Mouse (Mus musculus) spleen, adult 2 months (tissue): ENCODE measurements around the gene Otulinl. TPM values are rescaled to one million over a fixed set of nuclear protein-coding genes. Genes with fewer than 3 reads are reported as not detected.

ENCODE experiments used
- DNase-seq, 2 experiments: peaks; one replicate each; pipeline versions ENCODE4 v3.0.0 to v3.0.0-alpha.2; 2012 to 2021; ENCODE audit warnings: low spot score in 2 of 2, low read depth in 1 of 2
- H3K27ac ChIP-seq: fragments of 200-500 bp; 2 replicates; pipeline ENCODE4 v1.5.1; 2012; ENCODE audit warnings: low read length, inconsistent platforms; ENCODE audit not compliant: insufficient read depth
- H3K27me3 ChIP-seq: fragments of 200-500 bp; 2 replicates; pipeline ENCODE4 v1.6.1; 2012; ENCODE audit warnings: mild to moderate bottlenecking, moderate library complexity, low read length, inconsistent platforms; ENCODE audit not compliant: control insufficient read depth, insufficient read depth
- H3K36me3 ChIP-seq: fragments of 200-500 bp; 2 replicates; pipeline ENCODE4 v1.6.1; 2012; ENCODE audit warnings: mild to moderate bottlenecking, low read length, inconsistent platforms; ENCODE audit not compliant: control insufficient read depth, insufficient read depth
- H3K4me1 ChIP-seq: fragments of 200-500 bp; 2 replicates; pipeline ENCODE4 v1.6.1; 2011; ENCODE audit warnings: inconsistent platforms; ENCODE audit not compliant: control insufficient read depth, insufficient read depth, insufficient read length
- H3K4me3 ChIP-seq: fragments of 200-500 bp; 2 replicates; pipeline ENCODE4 v1.5.1; 2011; ENCODE audit warnings: mild to moderate bottlenecking, inconsistent platforms; ENCODE audit not compliant: insufficient read depth, insufficient read length; ENCODE audit errors: extremely low read depth
- CTCF ChIP-seq: fragments of 200-500 bp; IDR thresholded peaks from 2 replicates; pipeline ENCODE4 v1.5.1; 2011; ENCODE audit warnings: mild to moderate bottlenecking, inconsistent platforms; ENCODE audit not compliant: insufficient read depth, insufficient read length, insufficient replicate concordance; ENCODE audit errors: extremely low read depth
- POLR2A ChIP-seq: fragments of 200-500 bp; IDR thresholded peaks from 2 replicates; pipeline ENCODE4 v1.6.1; 2011; ENCODE audit warnings: low read depth, low read length, inconsistent platforms
- WGBS: fragments of 180-500 bp; shearing (Covaris S2); methylation state at CpG from one replicate; pipeline ENCODE4 v1.1.7; 2018; 5-methylcytosine and 5-hydroxymethylcytosine counted together
- polyA plus RNA-seq: library from polyadenylated mRNA; depleted of rRNA; stranded (reverse); fragments of >200 nt; gene quantifications from 2 replicates; pipeline ENCODE4 v1.2.3, GENCODE M21; 2012

Otulinl gene
- polyA plus RNA-seq, 1 experiment, result 16.0 TPM

GRCm38 (mm10) chr15:27682619-27683018, 1.2 kb upstream of the Otulinl start:
- H3K36me3 ChIP-seq, result peaks cover 3% of the 10 kb centered on the region
- H3K27ac ChIP-seq, result no peak overlapping the region
- WGBS, result 84% methylated on average over 9 of the region's 9 CpGs
- H3K27me3 ChIP-seq, result no peaks in the 10 kb centered on the region
- H3K4me1 ChIP-seq, result no peaks in the 10 kb centered on the region; the same call in none of the 2 replicates
- H3K4me3 ChIP-seq, result no peak overlapping the region
- TF ChIP-seq CTCF (no peak), POLR2A (no peak)
- no peak for DNase-seq

- DNase-seq, result peak in 1 of 2 experiments; percentile 47
- WGBS, result under 1% methylated on average over 27 of the region's 28 CpGs
- Histone ChIP-seq H3K27ac (peak overlapping the region; percentile 89), H3K36me3 (peaks cover 3% of the 10 kb centered on the region), H3K4me1 (no peaks in the 10 kb centered on the region; the same call in none of the 2 replicates), H3K4me3 (peak overlapping the region; percentile 82), H3K27me3 (no peaks in the 10 kb centered on the region)
- TF ChIP-seq POLR2A (no peak), CTCF (no peak)
Measured at GRCm38 (mm10) chr15:27680997-27681396, 382 bp downstream of the Otulinl start.

GRCm38 (mm10) chr15:27678511-27678910, 2.9 kb downstream of the Otulinl start:
- Histone ChIP-seq H3K27ac (peak overlapping the region; percentile 6; the same call in 1 of the 2 replicates), H3K27me3 (no peaks in the 10 kb centered on the region), H3K36me3 (peaks cover 3% of the 10 kb centered on the region), H3K4me3 (no peak overlapping the region), H3K4me1 (peaks cover 6% of the 10 kb centered on the region)
- no peak for TF ChIP-seq CTCF
- TF ChIP-seq POLR2A, result no peak
- WGBS, result 78% methylated on average over 9 of the region's 9 CpGs
- DNase-seq, result no peak

- peaks cover 3% of the 10 kb centered on the region for H3K36me3 ChIP-seq
- no peak for DNase-seq
- H3K27me3 ChIP-seq, result no peaks in the 10 kb centered on the region
- 82% methylated on average over 6 of the region's 6 CpGs for WGBS
- peaks cover 6% of the 10 kb centered on the region for H3K4me1 ChIP-seq
- no peak overlapping the region for H3K4me3 ChIP-seq
- peak overlapping the region; percentile 17; the same call in 1 of the 2 replicates for H3K27ac ChIP-seq
- TF ChIP-seq POLR2A (no peak), CTCF (no peak)
Measured at GRCm38 (mm10) chr15:27677801-27678200, 3.6 kb downstream of the Otulinl start.

- TF ChIP-seq POLR2A (no peak), CTCF (no peak)
- H3K27ac ChIP-seq, result peak overlapping the region; percentile 6
- no peak overlapping the region for H3K4me3 ChIP-seq
Measured at GRCm38 (mm10) chr15:27676211-27676610, 5.2 kb downstream of the Otulinl start.

GRCm38 (mm10) chr15:27675122-27675521, 6.3 kb downstream of the Otulinl start:
- H3K27ac ChIP-seq, result peak overlapping the region; percentile 62
- WGBS, result 51% methylated on average over 7 of the region's 7 CpGs

More at GRCm38 (mm10) chr15:27676211-27676610, 5.2 kb downstream of the Otulinl start:
- peaks cover 17% of the 10 kb centered on the region for H3K4me1 ChIP-seq
- WGBS, result 62% methylated on average over 9 of the region's 9 CpGs
- H3K36me3 ChIP-seq, result peaks cover 3% of the 10 kb centered on the region
- no peak for DNase-seq
- H3K27me3 ChIP-seq, result no peaks in the 10 kb centered on the region

GRCm38 (mm10) chr15:27674041-27674440, 7.3 kb downstream of the Otulinl start:
- no peak for DNase-seq
- H3K27me3 ChIP-seq, result no peaks in the 10 kb centered on the region

More at GRCm38 (mm10) chr15:27675122-27675521, 6.3 kb downstream of the Otulinl start:
- Histone ChIP-seq H3K4me3 (no peak overlapping the region), H3K4me1 (peaks cover 21% of the 10 kb centered on the region; the same call in 1 of the 2 replicates), H3K36me3 (peaks cover 3% of the 10 kb centered on the region), H3K27me3 (no peaks in the 10 kb centered on the region)
- TF ChIP-seq CTCF (no peak), POLR2A (no peak)
- DNase-seq, result no peak

More at GRCm38 (mm10) chr15:27674041-27674440, 7.3 kb downstream of the Otulinl start:
- 89% methylated on average over 6 of the region's 6 CpGs for WGBS
- H3K27ac ChIP-seq, result no peak overlapping the region
- no peaks in the 10 kb centered on the region; the same call in 1 of the 2 replicates for H3K36me3 ChIP-seq
- peaks cover 27% of the 10 kb centered on the region; the same call in 1 of the 2 replicates for H3K4me1 ChIP-seq
- no peak overlapping the region for H3K4me3 ChIP-seq
- no peak for TF ChIP-seq POLR2A
- TF ChIP-seq CTCF, result no peak
